Mouse (Mus musculus) CD4-positive helper T cell, adult 2 months (primary cell): ENCODE results near the gene Rxrb.
"Not testable (repeated sequence)": the region's sequence is repeated elsewhere in the genome, so short reads cannot be mapped to it uniquely, and the experiment has no call there.

Experiments used
- DNase-seq: peaks from one replicate; pipeline ENCODE4 v3.0.0-alpha.2; 2012; ENCODE audit warnings: low read depth, missing footprints, low spot score

Rxrb gene

GRCm38 (mm10) chr17:34031465-34032173, at the start of gene Rxrb, which contains the start of gene Slc39a7:
Gene Rxrb (plus strand): TSS chr17:34031812.
Gene Slc39a7 (minus strand): TSS chr17:34031682.
- peak; percentile 100 for DNase-seq

- peak; percentile 75 for DNase-seq
Observed at GRCm38 (mm10) chr17:33982136-33982535, 49.5 kb upstream of the Rxrb start.

- DNase-seq = peak; percentile 86
Observed at GRCm38 (mm10) chr17:33991788-33992664, 39.6 kb upstream of the Rxrb start.

GRCm38 (mm10) chr17:33994959-33995358, 36.7 kb upstream of the Rxrb start:
- DNase-seq = peak; percentile 32

GRCm38 (mm10) chr17:33995651-33996050, 36.0 kb upstream of the Rxrb start:
- peak; percentile 48 for DNase-seq

- not testable (repeated sequence) for DNase-seq
Observed at GRCm38 (mm10) chr17:33997025-33997424, 34.6 kb upstream of the Rxrb start.

- DNase-seq = peak; percentile 73
Observed at GRCm38 (mm10) chr17:33998697-33999096, 32.9 kb upstream of the Rxrb start.

GRCm38 (mm10) chr17:33999341-34000149, 32.1 kb upstream of the Rxrb start:
- DNase-seq = peak; percentile 68

GRCm38 (mm10) chr17:34000150-34000537, 31.5 kb upstream of the Rxrb start, which contains the start of gene H2-K1:
Gene H2-K1 (minus strand): TSS chr17:34000347.
- peak; percentile 99 for DNase-seq

GRCm38 (mm10) chr17:34000796-34001195, 30.8 kb upstream of the Rxrb start:
- not testable (repeated sequence) for DNase-seq

GRCm38 (mm10) chr17:34003426-34003825, 28.2 kb upstream of the Rxrb start:
- DNase-seq = peak; percentile 67

GRCm38 (mm10) chr17:34006570-34006969, 25.0 kb upstream of the Rxrb start:
- DNase-seq = no peak

GRCm38 (mm10) chr17:34010156-34010555, 21.5 kb upstream of the Rxrb start:
- no peak for DNase-seq

GRCm38 (mm10) chr17:34013436-34013835, 18.2 kb upstream of the Rxrb start:
- no peak for DNase-seq

GRCm38 (mm10) chr17:34021539-34022413, 9.8 kb upstream of the Rxrb start:
- no peak for DNase-seq

GRCm38 (mm10) chr17:34022414-34022783, 9.2 kb upstream of the Rxrb start:
- DNase-seq = no peak

GRCm38 (mm10) chr17:34022987-34023386, 8.6 kb upstream of the Rxrb start:
- DNase-seq = no peak

GRCm38 (mm10) chr17:34023678-34024077, 7.9 kb upstream of the Rxrb start:
- DNase-seq = no peak

GRCm38 (mm10) chr17:34024317-34024821, 7.2 kb upstream of the Rxrb start, which contains the start of gene Ring1:
Gene Ring1 (minus strand): TSS chr17:34024680.
- peak; percentile 91 for DNase-seq
